Mouse (Mus musculus): Measurements from ENCODE around the gene Zfp949. TPM values are rescaled to one million over a fixed set of nuclear protein-coding genes. Genes with fewer than 3 reads are reported as not detected.

The Zfp949 gene
- polyA plus RNA-seq, 1 experiment from 2014 or later, result 8.4 TPM

DNA sequence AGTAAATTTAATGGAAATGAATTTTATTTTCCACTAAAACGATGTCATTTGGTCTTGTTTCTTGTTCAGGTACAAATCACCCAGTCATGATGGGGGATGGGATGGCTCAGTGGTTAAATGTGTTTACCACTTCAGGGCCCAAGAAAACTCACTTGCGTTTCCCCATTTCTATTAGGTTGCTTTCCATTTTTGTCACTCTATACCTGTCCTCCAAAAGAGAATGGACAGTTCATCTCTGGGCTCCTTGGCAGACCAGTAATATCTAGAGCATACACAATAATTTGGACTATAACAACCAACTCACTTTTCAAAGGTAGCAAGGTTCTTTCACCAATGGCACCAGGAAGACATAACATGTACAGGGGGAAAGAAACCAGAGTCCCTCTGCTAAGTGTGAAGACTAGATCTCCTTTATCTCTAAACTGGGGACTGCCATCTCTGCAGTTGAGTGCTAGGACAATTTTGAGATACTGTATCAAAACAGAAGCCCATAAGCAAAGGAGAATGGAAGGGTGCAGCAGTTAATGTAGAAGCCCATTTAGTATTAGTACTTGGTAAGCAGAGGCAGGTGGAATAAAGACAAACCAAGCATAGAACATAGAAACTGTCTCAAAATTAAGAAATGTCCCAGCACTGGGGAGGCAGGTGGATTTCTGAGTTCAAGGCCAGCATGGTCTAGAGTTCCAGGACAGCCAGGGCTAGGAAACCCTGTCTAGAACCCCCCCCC, 27.5 kb upstream of the Zfp949 start:
- Histone ChIP-seq H3K36me3 (ENCODE audit: insufficient read depth) (peaks cover 24% of the 10 kb centered on the region), H3K9ac (peak overlapping the region; percentile 96), H3K27me3 (ENCODE audit: insufficient read depth, low read length) (no peaks in the 10 kb centered on the region), H3K4me3 (ENCODE audit: low read depth, low read length) (peak overlapping the region; percentile 67), H3K27ac (ENCODE audit: low read depth) (0 out of 2 replicates have a peak overlapping the region, but pooled peaks have one; percentile 5), H3K4me1 (ENCODE audit: insufficient read depth) (peaks cover 3% of the 10 kb centered on the region; the same call in 1 of the 2 replicates), H3K4me2 (peak overlapping the region; percentile 71), H3K9me3 (ENCODE audit: low read depth, low read length) (no peaks in the 10 kb centered on the region)
- WGBS, result 26% methylated on average over 2 of the region's 2 CpGs
- DNase-seq (peak; percentile 41), ATAC-seq (ENCODE audit: insufficient read depth) (no peak)
- no peak for TF ChIP-seq CTCF (IDR thresholded peaks at IDR 0.05; ENCODE audit: low read depth)

DNA sequence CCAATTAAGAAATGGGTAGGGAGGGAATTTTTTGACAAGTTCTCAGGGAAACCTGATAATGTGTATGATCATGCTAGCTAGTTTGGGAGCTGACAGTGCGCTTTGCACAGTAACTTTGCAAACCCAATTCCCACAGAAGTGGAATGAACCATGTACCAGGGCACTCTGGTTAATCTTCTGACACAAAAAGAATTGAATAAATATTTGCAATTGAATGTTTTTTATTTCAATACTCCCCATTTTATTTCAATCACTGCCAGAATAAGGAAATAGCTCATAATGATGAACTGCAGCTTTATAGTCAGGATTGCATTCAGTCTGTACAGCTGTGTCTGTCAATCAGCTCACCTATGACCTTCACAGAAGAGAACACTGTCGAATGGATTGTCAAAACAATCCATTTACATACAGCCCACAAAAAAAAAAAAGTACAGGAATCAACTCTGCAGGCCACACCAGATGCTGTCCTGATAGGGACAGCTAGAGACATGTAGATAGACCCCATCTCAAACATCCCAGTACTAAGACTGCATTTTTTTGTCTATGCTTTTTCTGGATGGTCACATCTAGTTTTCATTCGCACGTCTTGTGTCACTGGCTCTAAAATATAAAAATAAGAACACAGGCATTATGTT, 26.9 kb upstream of the Zfp949 start:
- WGBS, result 25% methylated on average over 4 of the region's 4 CpGs
- no peak for TF ChIP-seq CTCF (IDR thresholded peaks at IDR 0.05; ENCODE audit: low read depth)
- H3K9me3 ChIP-seq (ENCODE audit: low read depth, low read length), result no peaks in the 10 kb centered on the region
- H3K36me3 ChIP-seq (ENCODE audit: insufficient read depth), result peaks cover 24% of the 10 kb centered on the region
- H3K4me1 ChIP-seq (ENCODE audit: insufficient read depth), result peaks cover 3% of the 10 kb centered on the region; the same call in 1 of the 2 replicates
- peak overlapping the region; percentile 67 for H3K4me3 ChIP-seq (ENCODE audit: low read depth, low read length)
- no peaks in the 10 kb centered on the region for H3K27me3 ChIP-seq (ENCODE audit: insufficient read depth, low read length)
- DNase-seq (peak; percentile 9), ATAC-seq (ENCODE audit: insufficient read depth) (no peak)
- H3K4me2 ChIP-seq, result peak overlapping the region; percentile 71
- peak overlapping the region; percentile 96 for H3K9ac ChIP-seq
- peak overlapping the region; percentile 5; the same call in 1 of the 2 replicates for H3K27ac ChIP-seq (ENCODE audit: low read depth)

DNA sequence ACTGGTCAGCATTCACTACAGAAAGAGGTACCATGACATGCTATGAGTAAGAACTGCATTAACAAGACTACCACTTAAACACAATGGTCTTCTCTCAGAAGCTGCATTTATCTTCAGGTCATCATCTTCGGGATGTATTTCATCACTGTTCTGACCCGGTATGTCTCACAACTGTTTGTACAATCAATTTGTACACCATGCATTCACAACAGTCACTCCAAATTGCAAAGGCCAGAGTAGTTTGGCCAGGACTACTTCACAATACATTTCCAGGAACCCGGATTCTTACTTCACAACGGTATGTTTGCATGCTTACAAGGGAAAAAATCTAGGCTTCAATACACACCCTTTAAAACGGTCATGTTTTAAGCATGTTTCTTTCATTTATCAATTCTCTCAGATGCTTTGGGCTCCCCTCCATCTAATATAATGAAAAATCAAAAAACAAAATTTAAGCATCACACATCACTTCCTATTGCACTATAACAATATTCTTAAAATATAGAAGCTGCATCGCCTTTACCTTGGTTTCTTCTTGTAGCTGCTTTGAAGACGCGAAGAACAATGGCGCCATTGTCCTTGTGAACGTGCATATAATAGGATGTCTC, 25.8 kb upstream of the Zfp949 start:
- H3K4me3 ChIP-seq (ENCODE audit: low read depth, low read length), result peak overlapping the region; percentile 67
- peak overlapping the region; percentile 96 for H3K9ac ChIP-seq
- under 1% methylated on average over 10 of the region's 10 CpGs for WGBS
- H3K27ac ChIP-seq (ENCODE audit: low read depth), result peak overlapping the region; percentile 94
- H3K9me3 ChIP-seq (ENCODE audit: low read depth, low read length), result no peaks in the 10 kb centered on the region
- no peak for ATAC-seq (ENCODE audit: insufficient read depth)
- DNase-seq, result peak; percentile 25
- H3K27me3 ChIP-seq (ENCODE audit: insufficient read depth, low read length), result no peaks in the 10 kb centered on the region
- TF ChIP-seq CTCF (IDR thresholded peaks at IDR 0.05; ENCODE audit: low read depth), result no peak
- H3K4me1 ChIP-seq (ENCODE audit: insufficient read depth), result peaks cover 3% of the 10 kb centered on the region; the same call in 1 of the 2 replicates
- peak overlapping the region; percentile 71 for H3K4me2 ChIP-seq
- peaks cover 24% of the 10 kb centered on the region for H3K36me3 ChIP-seq (ENCODE audit: insufficient read depth)

DNA sequence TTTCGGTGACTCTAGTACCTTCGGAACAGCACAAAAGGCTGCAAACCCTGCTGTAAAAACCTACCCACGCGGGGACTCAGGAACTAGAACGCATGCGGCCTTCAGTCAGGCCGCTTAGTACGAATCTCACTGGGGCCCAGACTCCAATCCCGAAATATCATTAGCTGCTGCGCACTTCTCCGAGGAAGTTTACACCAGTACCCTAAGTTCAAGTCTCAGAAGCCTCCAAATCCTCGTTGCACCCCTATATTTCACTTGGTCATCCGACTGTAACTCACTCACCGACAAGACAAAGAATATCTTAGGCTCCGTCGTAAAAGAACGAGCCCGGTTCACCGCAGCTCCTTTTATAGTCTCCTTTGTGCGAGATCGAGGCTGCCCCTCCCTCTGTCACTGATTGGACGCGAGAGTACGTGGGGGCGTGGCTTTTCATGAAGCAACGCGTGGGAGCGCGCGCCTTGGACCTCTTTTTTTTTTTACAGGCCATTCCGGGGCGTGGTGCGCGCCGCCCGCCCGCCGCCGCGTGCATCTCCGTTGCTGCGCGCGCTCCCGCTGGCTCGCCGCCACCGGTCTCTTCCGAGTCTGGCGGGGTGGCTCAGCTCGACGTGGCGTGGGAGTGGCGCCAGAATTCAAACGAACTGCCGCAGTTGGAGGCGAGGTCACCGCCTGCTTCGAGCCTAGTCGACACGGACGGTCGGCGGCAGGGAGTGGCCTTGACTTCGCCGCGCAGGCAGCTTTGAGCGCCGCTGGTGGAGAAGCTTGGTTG, 25.1 kb upstream of the Zfp949 start:
- Histone ChIP-seq H3K4me1 (ENCODE audit: insufficient read depth) (peaks cover 3% of the 10 kb centered on the region; the same call in 1 of the 2 replicates), H3K36me3 (ENCODE audit: insufficient read depth) (peaks cover 24% of the 10 kb centered on the region), H3K9me3 (ENCODE audit: low read depth, low read length) (no peaks in the 10 kb centered on the region), H3K4me3 (ENCODE audit: low read depth, low read length) (peak overlapping the region; percentile 67), H3K27me3 (ENCODE audit: insufficient read depth, low read length) (no peaks in the 10 kb centered on the region), H3K9ac (peak overlapping the region; percentile 96), H3K4me2 (peak overlapping the region; percentile 87), H3K27ac (ENCODE audit: low read depth) (peak overlapping the region; percentile 94)
- peak; percentile 100 for DNase-seq
- ATAC-seq (ENCODE audit: insufficient read depth), result peak; percentile 92
- TF ChIP-seq CTCF (IDR thresholded peaks at IDR 0.05; ENCODE audit: low read depth), result peak; percentile 56
- under 1% methylated on average over 69 of the region's 69 CpGs for WGBS

DNA sequence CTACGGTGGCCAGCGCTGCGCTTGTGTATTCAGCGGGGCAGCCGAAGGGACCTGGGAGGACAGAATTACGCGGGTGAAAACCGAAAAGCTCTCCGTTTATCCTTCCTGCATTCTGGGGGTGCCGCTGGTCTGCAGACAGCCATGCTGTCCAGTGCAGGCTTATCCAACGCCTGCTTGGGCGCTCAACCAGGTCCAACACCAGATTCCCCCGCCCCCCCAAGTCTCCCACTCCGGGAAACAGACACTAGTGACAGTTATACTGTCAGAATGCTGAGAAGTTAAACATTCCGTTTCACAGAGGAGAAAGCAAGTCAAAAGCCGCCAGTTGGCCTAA, 24.5 kb upstream of the Zfp949 start:
- Histone ChIP-seq H3K27ac (ENCODE audit: low read depth) (peak overlapping the region; percentile 93), H3K4me2 (peak overlapping the region; percentile 87), H3K4me3 (ENCODE audit: low read depth, low read length) (peak overlapping the region; percentile 67), H3K9me3 (ENCODE audit: low read depth, low read length) (no peaks in the 10 kb centered on the region), H3K4me1 (ENCODE audit: insufficient read depth) (peaks cover 3% of the 10 kb centered on the region; the same call in 1 of the 2 replicates), H3K27me3 (ENCODE audit: insufficient read depth, low read length) (no peaks in the 10 kb centered on the region), H3K36me3 (ENCODE audit: insufficient read depth) (peaks cover 24% of the 10 kb centered on the region), H3K9ac (peak overlapping the region; percentile 96)
- no peak for TF ChIP-seq CTCF (IDR thresholded peaks at IDR 0.05; ENCODE audit: low read depth)
- no peak for ATAC-seq (ENCODE audit: insufficient read depth)
- WGBS, result under 1% methylated on average over 16 of the region's 16 CpGs
- no peak for DNase-seq

DNA sequence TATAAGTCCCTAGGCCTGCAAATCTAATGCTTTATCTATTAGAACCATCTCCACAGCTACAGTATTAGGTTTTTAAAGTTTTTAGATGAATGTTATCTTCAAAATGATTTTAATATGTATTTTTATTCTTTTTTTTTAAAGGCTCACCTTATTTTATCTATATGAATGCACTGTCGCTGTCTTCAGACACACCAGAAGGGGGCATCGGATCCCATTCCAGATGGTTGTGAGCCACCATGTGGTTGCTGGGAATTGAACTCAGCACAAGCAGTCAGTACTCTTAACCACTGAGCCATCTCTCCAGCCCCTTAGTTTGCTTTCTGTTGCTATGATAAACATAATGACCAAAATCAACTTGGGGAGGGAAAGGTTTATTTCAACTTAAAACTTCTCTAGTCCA, 23.5 kb upstream of the Zfp949 start:
- Histone ChIP-seq H3K4me2 (no peak overlapping the region), H3K36me3 (ENCODE audit: insufficient read depth) (peaks cover 24% of the 10 kb centered on the region), H3K27ac (ENCODE audit: low read depth) (no peak overlapping the region), H3K27me3 (ENCODE audit: insufficient read depth, low read length) (no peaks in the 10 kb centered on the region), H3K4me1 (ENCODE audit: insufficient read depth) (peaks cover 3% of the 10 kb centered on the region; the same call in 1 of the 2 replicates), H3K9me3 (ENCODE audit: low read depth, low read length) (no peaks in the 10 kb centered on the region), H3K4me3 (ENCODE audit: low read depth, low read length) (no peak overlapping the region), H3K9ac (no peak overlapping the region)
- 92% methylated on average over 2 of the region's 2 CpGs for WGBS
- DNase-seq (no peak), ATAC-seq (ENCODE audit: insufficient read depth) (no peak)
- peak; percentile 22 for TF ChIP-seq CTCF (IDR thresholded peaks at IDR 0.05; ENCODE audit: low read depth)

All from lung, embryonic 14.5 days (tissue).